Mouse (Mus musculus): ENCODE data around the gene H1fx.

- no peak for TF ChIP-seq USF1 (IDR thresholded peaks at IDR 0.05; ENCODE audit: low read depth)
- TF ChIP-seq CTCF (IDR thresholded peaks at IDR 0.05; ENCODE audit: control insufficient read depth, insufficient read depth, insufficient read length), result no peak
- no peak for TF ChIP-seq MAX (IDR thresholded peaks at IDR 0.05)
- no peak for TF ChIP-seq MYOG (IDR thresholded peaks at IDR 0.05; ENCODE audit: control insufficient read depth, extremely low read depth, insufficient read length)
- TF ChIP-seq CEBPB (IDR thresholded peaks at IDR 0.05; ENCODE audit: low read depth), result no peak
- TF ChIP-seq MYOD1 (IDR thresholded peaks at IDR 0.05; ENCODE audit: control insufficient read depth, insufficient read length, low read depth), result no peak
These were observed 42.5 kb downstream of the H1fx start for GRCm38 (mm10) chr6:87938941-87939340.

Data from C2C12 (cell line).